Comparison of ENCODE assay signal across 9 mouse cellular contexts in genomic region chr5:118171665-118172064, GRCm38 (mm10). TPM values are rescaled to one million over a fixed set of nuclear protein-coding genes. Genes with fewer than 3 reads are reported as not detected.
DNase-seq lines count a peak whose midpoint lies in the region; ATAC-seq and TF ChIP-seq lines count a peak whose summit lies in the region.
"Had no signal": no experiment of that assay in that cellular context is flagged by ENCODE, and none has a peak within 500 bp of the region (broad histone marks: within the 10 kb centered on the region; RNA-seq: fewer than 3 reads in every experiment).

No protein-coding gene starts in this region.

- 0 out of 2 replicates have a peak, but pooled peaks cover 6% of the 10 kb centered on the region for H3K4me1 ChIP-seq in limb, embryonic 11.5 days (ENCODE audit: control insufficient read depth, insufficient read depth, low read length)
- peaks cover 35% of the 10 kb centered on the region for H3K4me1 ChIP-seq in olfactory bulb, adult 2 months (ENCODE audit: control insufficient read depth, insufficient read depth, low read length)

- DNase-seq in frontal cortex, postnatal 14 days (ENCODE audit: low spot score in 2 of 2): no peak
- peak; percentile 8 for DNase-seq in thymus, postnatal 14 days
- no peak for DNase-seq in thymus, adult 18-20 months
- DNase-seq in limb, embryonic 11.5 days (ENCODE audit: low spot score): no peak
- DNase-seq in MN1 (ENCODE audit: low spot score): no peak
- DNase-seq in lung, postnatal 36 days: no peak

- TF ChIP-seq CTCF in olfactory bulb, adult 2 months (IDR thresholded peaks at IDR 0.05; ENCODE audit: insufficient read depth, low read depth, low read length): no peak

- H3K4me2 ChIP-seq in limb, embryonic 11.5 days (ENCODE audit: low read depth, severe bottlenecking): peak overlapping the region; percentile 40

- peak; percentile 54 for ATAC-seq in frontal cortex, adult (ENCODE audit: low TSS enrichment)
- no peak for ATAC-seq in limb, embryonic 11.5 days (ENCODE audit: insufficient number of reproducible peaks, low FRiP score, low TSS enrichment, low read depth)

- under 1% methylated on average over 34 of the region's 36 CpGs for WGBS in limb, embryonic 11.5 days
- under 1% methylated on average over 36 of the region's 36 CpGs for WGBS in olfactory bulb, adult 2 months

- peaks cover 3% of the 10 kb centered on the region for H3K9me3 ChIP-seq in limb, embryonic 11.5 days (ENCODE audit: control insufficient read depth, low read length)

- no peak overlapping the region for H3K9ac ChIP-seq in limb, embryonic 11.5 days (ENCODE audit: low read length)

- H3K4me3 ChIP-seq in limb, embryonic 11.5 days (ENCODE audit: low read depth, low read length): 0 out of 2 replicates have a peak overlapping the region, but pooled peaks have one; percentile 10
- peak overlapping the region; percentile 35 for H3K4me3 ChIP-seq in olfactory bulb, adult 2 months (ENCODE audit: insufficient read depth, low read depth, low read length)
- H3K4me3 ChIP-seq: erythroblast, embryonic 14.5 days had no signal

- H3K27ac ChIP-seq in limb, embryonic 11.5 days (replicated peaks; ENCODE audit: low read depth, low read length): no peak overlapping the region
- no peak overlapping the region for H3K27ac ChIP-seq in olfactory bulb, adult 2 months (ENCODE audit: insufficient read depth, low read depth, low read length)

- peaks cover 75% of the 10 kb centered on the region for H3K27me3 ChIP-seq in limb, embryonic 11.5 days (ENCODE audit: control insufficient read depth, insufficient read depth, low read length)

- H3K36me3 ChIP-seq in limb, embryonic 11.5 days (ENCODE audit: control insufficient read depth, insufficient read depth, low read length): no peaks in the 10 kb centered on the region

- TF ChIP-seq POLR2A in olfactory bulb, adult 2 months (IDR thresholded peaks at IDR 0.05; ENCODE audit: insufficient read depth, low read depth, low read length): no peak

RNA-seq across cellular contexts. Expression of gene Hrk, which starts 7.2 kb away (rescaled TPM):
- 0.06 TPM in 1 of 2 replicates, not detected in the other for polyA plus RNA-seq in limb, embryonic 11.5 days (2014; fragmentation: Nextera tagmentation; extraction: Ambion mirVana)
- polyA plus RNA-seq in olfactory bulb, adult 2 months (2012; ENCODE audit: insufficient read depth, insufficient read length, low replicate concordance, missing spikeins): not detected in 2 replicates
- polyA plus RNA-seq: erythroblast, embryonic 14.5 days had no signal

RNA-seq across cellular contexts. Expression of gene Fbxw8, which starts 16.4 kb away (rescaled TPM):
- 23.9 and 26.3 TPM in 2 replicates for polyA plus RNA-seq in limb, embryonic 11.5 days (2014; fragmentation: Nextera tagmentation; extraction: Ambion mirVana)
- not detected in 2 replicates for polyA plus RNA-seq in olfactory bulb, adult 2 months (2012; ENCODE audit: insufficient read depth, insufficient read length, low replicate concordance, missing spikeins)

Comparison
In these comparisons a context has a peak if more than half of its experiments do, and no peak if none do; other contexts are left out.
1. RNA of gene Fbxw8, which starts 16.4 kb away (polyA plus RNA-seq): 23.9 to 26.3 TPM in limb, embryonic 11.5 days; not detected in olfactory bulb, adult 2 months; every median in the first group is over 10 times any median in the second.